Mouse (Mus musculus): ENCODE results near the gene Tnrc18.

DNA sequence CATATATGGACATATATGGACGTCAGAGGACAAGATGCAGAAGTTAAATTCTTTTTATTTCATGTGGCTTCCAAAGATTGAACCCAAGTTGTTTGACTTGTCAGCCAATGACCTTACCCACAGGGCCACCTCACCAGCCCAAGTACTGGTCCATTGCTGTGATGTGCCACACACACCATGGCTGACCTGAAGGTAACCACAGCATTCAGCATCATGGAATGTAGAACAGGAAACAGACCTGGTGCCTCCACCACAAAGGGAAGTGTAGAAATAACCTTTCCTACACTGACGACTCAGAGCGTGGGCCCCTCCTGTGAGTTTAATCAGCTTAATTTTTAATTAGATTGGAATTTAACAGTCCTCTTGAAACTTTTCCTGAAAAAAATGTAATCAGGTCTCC is 127.1 kb downstream of the Tnrc18 start:
- TF ChIP-seq CTCF (IDR thresholded peaks at IDR 0.05; ENCODE audit: borderline replicate concordance, insufficient read depth, low read depth, low read length) (no peak), POLR2A (IDR thresholded peaks at IDR 0.05; ENCODE audit: borderline replicate concordance, insufficient read depth, low read length) (no peak)
